Mouse (Mus musculus) forebrain, embryonic 10.5 days (tissue): ENCODE measurements around the gene Dlst. TPM values are rescaled to one million over a fixed set of nuclear protein-coding genes. Genes with fewer than 3 reads are reported as not detected.

Experiments used
- DNase-seq: peaks from one replicate; pipeline ENCODE4 v3.0.0-alpha.2; 2017; ENCODE audit warnings: low spot score; ENCODE audit errors: extremely low spot score
- H3K27ac ChIP-seq: fragments of 300-500 bp; sonication (generic); 2 replicates; pipeline ENCODE4 v1.5.1; 2016; ENCODE audit warnings: mild to moderate bottlenecking
- H3K27me3 ChIP-seq: fragments of 300-500 bp; sonication (generic); 2 replicates; pipeline ENCODE4 v1.6.1; 2016; ENCODE audit warnings: mild to moderate bottlenecking; ENCODE audit not compliant: poor library complexity, severe bottlenecking
- H3K36me3 ChIP-seq: fragments of 300-500 bp; sonication (generic); replicated peaks from 2 replicates; pipeline ENCODE4 v1.6.1; 2016; ENCODE audit warnings: mild to moderate bottlenecking, moderate library complexity
- H3K4me1 ChIP-seq: fragments of 300-500 bp; sonication (generic); 2 replicates; pipeline ENCODE4 v1.6.1; 2016
- H3K4me3 ChIP-seq: fragments of 300-500 bp; sonication (generic); 2 replicates; pipeline ENCODE4 v1.5.1; 2016; ENCODE audit warnings: mild to moderate bottlenecking, moderate library complexity
- H3K9me3 ChIP-seq: fragments of 300-500 bp; sonication (generic); 2 replicates; pipeline ENCODE4 v1.6.1; 2016; ENCODE audit warnings: mild to moderate bottlenecking, moderate library complexity
- WGBS: fragments of 180-500 bp; shearing (Covaris S2); methylation state at CpG from one replicate; pipeline ENCODE4 v1.1.7; 2016; 5-methylcytosine and 5-hydroxymethylcytosine counted together
- polyA plus RNA-seq: library from polyadenylated mRNA; unstranded; fragments of >200 nt; fragmentation: Nextera tagmentation; extraction: Ambion mirVana; gene quantifications from 2 replicates; pipeline ENCODE4 v1.2.1, GENCODE M21; 2016

Dlst gene
- polyA plus RNA-seq: 113 and 122 TPM in 2 replicates

- H3K4me3 ChIP-seq: peak within 1 kb of the TSS; percentile 79
- peaks cover 54% of the 10 kb centered on the region for H3K4me1 ChIP-seq
- H3K27me3 ChIP-seq: no peaks in the 10 kb centered on the region
- no peaks in the 10 kb centered on the region for H3K9me3 ChIP-seq
- WGBS: under 1% methylated on average over 83 of the region's 83 CpGs
- H3K27ac ChIP-seq: peak within 1 kb of the TSS; percentile 91
- peak; percentile 90 for DNase-seq
- peaks cover 28% of the 10 kb centered on the region for H3K36me3 ChIP-seq
These were observed at the start of gene Dlst, which contains the start of gene Prox2 for GRCm38 (mm10) chr12:85110698-85111592. Gene Dlst (plus strand): TSS chr12:85110833. Gene Prox2 (minus strand): TSS chr12:85110759.

GRCm38 (mm10) chr12:85071043-85071442, 39.6 kb upstream of the Dlst start:
- Histone ChIP-seq H3K27me3 (no peaks in the 10 kb centered on the region), H3K4me1 (no peaks in the 10 kb centered on the region), H3K27ac (no peak overlapping the region), H3K36me3 (peaks cover 91% of the 10 kb centered on the region), H3K4me3 (no peak overlapping the region), H3K9me3 (no peaks in the 10 kb centered on the region)
- DNase-seq: no peak

- Histone ChIP-seq H3K27ac (no peak overlapping the region), H3K27me3 (no peaks in the 10 kb centered on the region), H3K9me3 (no peaks in the 10 kb centered on the region), H3K4me3 (no peak overlapping the region), H3K4me1 (no peaks in the 10 kb centered on the region), H3K36me3 (peaks cover 53% of the 10 kb centered on the region)
- WGBS: 96% methylated on average over 3 of the region's 3 CpGs
- no peak for DNase-seq
These were observed 33.5 kb upstream of the Dlst start for GRCm38 (mm10) chr12:85077100-85077499.

GRCm38 (mm10) chr12:85084257-85084656, 26.4 kb upstream of the Dlst start:
- WGBS: 90% methylated on average over 2 of the region's 2 CpGs
- H3K4me3 ChIP-seq: no peak overlapping the region
- H3K4me1 ChIP-seq: no peaks in the 10 kb centered on the region
- no peak overlapping the region for H3K27ac ChIP-seq
- H3K27me3 ChIP-seq: no peaks in the 10 kb centered on the region
- peaks cover 32% of the 10 kb centered on the region for H3K36me3 ChIP-seq
- H3K9me3 ChIP-seq: peaks cover 7% of the 10 kb centered on the region; the same call in 1 of the 2 replicates
- DNase-seq: no peak

GRCm38 (mm10) chr12:85084941-85085340, 25.7 kb upstream of the Dlst start:
- no peak for DNase-seq
- 88% methylated on average over 4 of the region's 4 CpGs for WGBS
- Histone ChIP-seq H3K27ac (no peak overlapping the region), H3K36me3 (peaks cover 38% of the 10 kb centered on the region), H3K27me3 (no peaks in the 10 kb centered on the region), H3K4me3 (no peak overlapping the region), H3K9me3 (peaks cover 7% of the 10 kb centered on the region; the same call in 1 of the 2 replicates), H3K4me1 (no peaks in the 10 kb centered on the region)

- Histone ChIP-seq H3K4me3 (no peak overlapping the region), H3K4me1 (no peaks in the 10 kb centered on the region), H3K9me3 (peaks cover 7% of the 10 kb centered on the region; the same call in 1 of the 2 replicates), H3K36me3 (peaks cover 40% of the 10 kb centered on the region), H3K27ac (no peak overlapping the region), H3K27me3 (no peaks in the 10 kb centered on the region)
- DNase-seq: no peak
- WGBS: 94% methylated on average over 12 of the region's 12 CpGs
These were observed 22.8 kb upstream of the Dlst start for GRCm38 (mm10) chr12:85087845-85088244.

- H3K36me3 ChIP-seq: peaks cover 45% of the 10 kb centered on the region
- peaks cover 7% of the 10 kb centered on the region for H3K4me1 ChIP-seq
- no peak overlapping the region for H3K27ac ChIP-seq
- 79% methylated on average over 3 of the region's 3 CpGs for WGBS
- no peaks in the 10 kb centered on the region for H3K27me3 ChIP-seq
- peaks cover 7% of the 10 kb centered on the region; the same call in 1 of the 2 replicates for H3K9me3 ChIP-seq
- H3K4me3 ChIP-seq: no peak overlapping the region
- DNase-seq: no peak
These were observed 19.4 kb upstream of the Dlst start for GRCm38 (mm10) chr12:85091190-85091589.

- H3K9me3 ChIP-seq: peaks cover 7% of the 10 kb centered on the region; the same call in 1 of the 2 replicates
- no peak overlapping the region for H3K4me3 ChIP-seq
- WGBS: 6% methylated on average over 3 of the region's 3 CpGs
- H3K27me3 ChIP-seq: no peaks in the 10 kb centered on the region
- peak; percentile 45 for DNase-seq
- peaks cover 7% of the 10 kb centered on the region for H3K4me1 ChIP-seq
- no peak overlapping the region for H3K27ac ChIP-seq
- peaks cover 35% of the 10 kb centered on the region for H3K36me3 ChIP-seq
These were observed 18.4 kb upstream of the Dlst start for GRCm38 (mm10) chr12:85092214-85092613.

- no peak overlapping the region for H3K4me3 ChIP-seq
- H3K9me3 ChIP-seq: peaks cover 1% of the 10 kb centered on the region; the same call in 1 of the 2 replicates
- H3K36me3 ChIP-seq: peaks cover 17% of the 10 kb centered on the region
- 47% methylated on average over 14 of the region's 14 CpGs for WGBS
- no peak for DNase-seq
- no peaks in the 10 kb centered on the region for H3K27me3 ChIP-seq
- H3K27ac ChIP-seq: no peak overlapping the region
- peaks cover 7% of the 10 kb centered on the region for H3K4me1 ChIP-seq
These were observed 16.6 kb upstream of the Dlst start for GRCm38 (mm10) chr12:85094010-85094409.

- Histone ChIP-seq H3K4me1 (peaks cover 7% of the 10 kb centered on the region), H3K27me3 (no peaks in the 10 kb centered on the region), H3K9me3 (no peaks in the 10 kb centered on the region), H3K4me3 (no peak overlapping the region), H3K36me3 (peaks cover 10% of the 10 kb centered on the region), H3K27ac (no peak overlapping the region)
- WGBS: 81% methylated on average over 10 of the region's 10 CpGs
- DNase-seq: no peak
These were observed 15.9 kb upstream of the Dlst start for GRCm38 (mm10) chr12:85094706-85095105.

GRCm38 (mm10) chr12:85095146-85095545, 15.5 kb upstream of the Dlst start:
- no peaks in the 10 kb centered on the region for H3K9me3 ChIP-seq
- H3K27ac ChIP-seq: 0 out of 2 replicates have a peak overlapping the region, but pooled peaks have one; percentile 8
- 85% methylated on average over 11 of the region's 11 CpGs for WGBS
- H3K4me3 ChIP-seq: no peak overlapping the region
- H3K36me3 ChIP-seq: peaks cover 7% of the 10 kb centered on the region; the same call in 1 of the 2 replicates
- H3K27me3 ChIP-seq: no peaks in the 10 kb centered on the region
- no peak for DNase-seq
- H3K4me1 ChIP-seq: peaks cover 7% of the 10 kb centered on the region

GRCm38 (mm10) chr12:85095859-85096258, 14.8 kb upstream of the Dlst start:
- Histone ChIP-seq H3K4me3 (no peak overlapping the region), H3K27ac (no peak overlapping the region), H3K36me3 (peaks cover 7% of the 10 kb centered on the region; the same call in 1 of the 2 replicates), H3K9me3 (no peaks in the 10 kb centered on the region), H3K27me3 (no peaks in the 10 kb centered on the region), H3K4me1 (peaks cover 8% of the 10 kb centered on the region)
- WGBS: 92% methylated on average over 7 of the region's 7 CpGs
- DNase-seq: no peak

GRCm38 (mm10) chr12:85101001-85101400, 9.6 kb upstream of the Dlst start:
- no peaks in the 10 kb centered on the region for H3K36me3 ChIP-seq
- H3K4me1 ChIP-seq: peaks cover 16% of the 10 kb centered on the region
- no peak for DNase-seq
- H3K9me3 ChIP-seq: no peaks in the 10 kb centered on the region
- 66% methylated on average over 14 of the region's 14 CpGs for WGBS
- H3K4me3 ChIP-seq: no peak overlapping the region
- no peak overlapping the region for H3K27ac ChIP-seq
- no peaks in the 10 kb centered on the region for H3K27me3 ChIP-seq
